Mouse (Mus musculus) T-helper 17 cell (primary cell): ENCODE results near the gene Dlg5.

Experiments used
- in situ Hi-C, 2 experiments: fragments of 300-600 bp; cut with MboI, MseI; formaldehyde crosslinking; loops; 1 replicate in 1 of 2; 2 replicates in 1 of 2; pipeline ENCODE4 v1.15.1; 2025; ENCODE audit warnings: high pct_unique_total_duplicates in 2 of 2

The Dlg5 gene

DNA sequence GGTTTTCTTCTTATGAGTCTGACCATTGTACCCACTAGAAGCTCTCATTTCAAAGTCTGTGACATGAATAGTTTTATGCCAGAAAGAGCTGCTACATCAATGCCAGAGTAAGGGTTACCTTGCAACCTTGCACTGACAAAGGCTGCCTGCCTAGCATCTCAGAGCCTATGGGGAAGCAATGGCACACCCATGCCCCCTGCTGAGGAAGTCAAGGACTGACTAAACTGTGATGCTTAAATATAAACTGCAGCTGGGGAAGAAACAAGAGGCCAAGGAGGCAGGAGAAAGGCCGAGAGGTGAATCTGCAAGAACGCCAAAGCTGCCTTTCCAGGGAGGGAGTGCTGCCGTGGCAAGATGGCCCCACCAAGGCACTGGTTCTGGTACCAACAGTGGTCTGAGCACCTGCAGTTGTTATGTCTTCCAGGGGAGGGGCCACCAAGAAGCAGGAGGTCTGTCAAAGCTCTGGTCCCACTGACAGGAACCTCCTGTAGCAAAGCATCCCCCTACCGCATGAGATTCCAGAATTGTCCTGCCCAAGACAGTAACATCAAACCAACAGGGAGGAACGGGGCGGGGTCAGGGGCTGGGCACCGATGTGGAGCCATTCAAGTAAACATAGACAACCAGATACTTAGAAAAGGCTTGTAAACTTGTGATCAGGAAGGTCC is 111.0 kb downstream of the Dlg5 start:
- in situ Hi-C loops = no loop called here

DNA sequence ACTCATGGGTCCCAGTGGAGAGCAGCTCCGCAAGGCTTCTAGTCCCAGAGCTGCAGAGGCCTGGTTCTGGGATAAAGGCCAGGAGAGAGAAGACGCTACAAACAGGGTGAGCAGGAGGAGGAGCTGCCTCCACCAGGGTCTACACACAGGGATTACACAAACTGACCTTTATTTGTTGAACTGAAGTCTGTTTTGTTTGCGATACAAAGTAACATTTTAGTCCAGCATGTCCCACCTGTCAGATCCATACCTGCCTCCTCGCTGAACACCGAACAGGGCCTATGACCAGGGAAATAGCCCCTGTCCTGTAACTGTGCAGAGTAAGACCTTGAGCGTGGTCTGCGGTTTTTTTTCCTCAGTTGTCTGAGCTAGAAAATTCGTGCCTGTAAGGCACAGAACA is 111.9 kb downstream of the Dlg5 start:
- in situ Hi-C loops = no loop called here

GRCm38 (mm10) chr14:24132092-24132491 is 113.6 kb downstream of the Dlg5 start:
- in situ Hi-C loops = no loop called here

DNA sequence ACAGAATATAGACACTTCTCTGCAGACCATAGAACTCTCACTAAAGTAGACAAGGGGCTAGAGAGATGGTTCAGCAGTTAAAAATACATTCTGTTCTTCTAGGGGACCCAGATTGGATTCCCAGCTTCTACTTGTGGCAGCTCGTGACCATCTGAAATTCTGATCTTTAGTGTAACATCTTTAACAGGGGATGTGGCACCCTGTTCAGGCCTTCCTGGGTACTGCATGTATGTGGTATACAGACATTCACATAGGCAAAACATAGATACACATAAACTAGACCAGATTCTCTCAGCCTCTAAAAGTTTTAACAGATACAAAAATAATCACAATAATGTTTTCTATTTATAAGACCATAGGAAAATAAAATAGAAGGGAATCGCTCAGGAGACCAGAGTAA is 120.7 kb downstream of the Dlg5 start:
- in situ Hi-C loops = no loop called here

- in situ Hi-C loops = no loop called here
Measured at GRCm38 (mm10) chr14:24124171-24124570, 121.5 kb downstream of the Dlg5 start.

DNA sequence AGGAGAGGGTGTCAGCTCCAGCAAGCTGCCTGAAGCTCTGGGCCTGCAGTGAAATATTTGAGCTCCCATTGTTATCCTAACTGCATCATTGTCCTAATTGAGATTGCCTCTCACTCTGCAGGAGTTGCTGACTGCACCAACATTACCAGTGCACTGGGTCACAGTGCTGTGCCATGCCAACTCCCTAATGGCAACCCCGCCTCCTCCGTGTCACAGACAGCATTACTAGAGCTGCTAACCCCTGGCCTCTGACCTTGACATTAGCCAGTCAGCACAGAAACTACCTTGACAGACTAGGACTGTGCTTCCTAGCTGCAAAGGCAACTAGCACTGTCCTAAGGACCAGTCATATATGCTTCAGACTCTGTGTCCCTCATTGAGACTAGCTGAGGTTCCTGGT is 139.0 kb downstream of the Dlg5 start:
- in situ Hi-C loops = no loop called here

DNA sequence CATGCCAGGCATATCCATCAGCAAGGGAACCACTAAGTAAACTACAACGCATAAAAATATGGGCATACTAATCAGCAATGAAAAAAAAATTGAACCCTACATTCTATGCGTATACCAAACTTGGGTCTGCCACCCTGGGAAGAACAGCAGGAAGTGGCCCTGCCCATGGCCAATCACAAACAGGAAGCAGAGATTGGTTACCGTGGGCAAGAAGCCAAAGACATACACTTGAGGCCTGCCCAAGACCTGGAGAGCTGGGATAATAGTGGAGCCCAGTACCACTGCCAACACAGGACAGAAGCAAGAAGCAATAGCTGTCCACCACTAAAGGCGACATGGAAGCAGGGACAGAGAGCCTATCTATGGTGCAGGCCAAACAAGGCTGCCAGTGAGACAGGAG is 146.9 kb downstream of the Dlg5 start:
- in situ Hi-C loops = no loop called here

DNA sequence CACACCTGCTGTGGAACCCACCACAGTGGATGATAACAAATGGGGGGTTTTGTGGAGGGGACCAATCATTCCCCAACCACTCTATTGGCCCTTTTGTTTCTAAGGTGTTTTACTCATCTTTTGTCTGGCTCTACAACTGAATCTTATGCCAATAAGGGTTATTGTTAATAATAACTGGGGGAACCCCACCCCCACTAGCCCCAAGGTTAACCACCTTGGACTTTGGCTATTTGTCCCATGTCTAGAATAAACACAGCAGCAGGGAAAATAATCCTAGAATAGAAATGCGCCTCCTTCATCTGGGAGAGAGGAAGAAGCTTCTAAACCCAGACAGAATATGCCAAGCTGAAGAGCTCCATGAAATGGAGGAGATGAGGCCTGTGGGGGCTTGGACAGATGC is 151.1 kb downstream of the Dlg5 start:
- in situ Hi-C loops = no loop called here

DNA sequence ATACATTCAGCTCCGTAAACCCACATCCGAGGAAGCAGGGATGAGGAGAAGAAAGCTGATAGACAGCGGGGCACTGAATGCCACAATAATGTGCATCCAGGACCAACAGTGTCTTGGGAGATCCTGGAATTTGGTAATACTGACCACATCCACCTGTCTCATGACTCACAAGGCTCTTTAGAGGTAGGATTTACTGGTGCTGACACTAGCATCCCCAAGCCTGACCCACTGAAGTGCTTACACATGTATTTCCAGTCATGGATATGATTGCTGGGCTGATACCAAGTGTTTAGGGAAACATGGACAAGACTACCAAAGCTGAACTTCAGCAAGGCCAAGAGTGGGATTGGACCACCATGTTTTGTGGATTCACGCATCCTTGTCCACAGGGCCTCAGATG is 152.5 kb downstream of the Dlg5 start:
- in situ Hi-C loops = no loop called here

DNA sequence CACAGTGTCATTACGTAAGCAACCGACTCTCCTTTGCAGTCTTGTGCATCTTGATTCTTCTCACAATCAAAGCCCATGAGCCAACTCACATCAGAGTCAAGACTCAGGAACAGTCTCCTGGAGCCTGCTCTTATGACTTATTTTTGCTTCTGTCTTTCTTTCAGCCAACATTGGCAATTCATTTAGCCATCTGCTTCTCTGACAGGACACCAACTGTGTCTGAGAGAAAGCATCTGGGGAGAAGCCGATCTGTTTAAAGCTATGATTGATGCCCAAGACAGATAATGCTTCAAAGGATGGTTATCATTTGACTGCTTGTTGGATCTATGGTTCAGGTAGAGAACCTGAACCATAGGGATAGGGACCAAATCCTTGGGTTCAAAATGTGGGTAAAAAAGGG is 153.3 kb downstream of the Dlg5 start:
- in situ Hi-C loops = no loop called here

GRCm38 (mm10) chr14:24090790-24091189 is 154.9 kb downstream of the Dlg5 start:
- in situ Hi-C loops = no loop called here

DNA sequence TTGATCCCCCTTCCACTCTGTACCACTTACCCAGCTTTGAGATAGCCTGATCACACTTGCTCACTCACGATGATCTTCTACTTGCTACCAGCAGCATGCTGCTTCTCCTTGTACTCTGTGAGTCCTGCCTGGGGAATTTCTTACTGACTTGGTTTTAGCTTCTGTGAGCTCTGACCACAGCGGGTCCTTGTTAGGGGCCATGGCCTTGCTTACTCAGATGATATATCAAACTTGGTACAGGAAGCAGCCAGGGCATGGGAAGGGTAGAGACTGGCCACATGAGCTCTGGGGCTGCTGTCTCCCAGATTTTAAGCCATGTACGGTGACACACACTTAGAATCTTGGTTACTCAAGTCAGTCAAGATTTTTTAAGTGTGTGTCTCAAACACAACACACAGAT is 156.5 kb downstream of the Dlg5 start:
- in situ Hi-C loops = no loop called here

- in situ Hi-C loops = no loop called here
Measured at GRCm38 (mm10) chr14:24087430-24087829, 158.3 kb downstream of the Dlg5 start.

DNA sequence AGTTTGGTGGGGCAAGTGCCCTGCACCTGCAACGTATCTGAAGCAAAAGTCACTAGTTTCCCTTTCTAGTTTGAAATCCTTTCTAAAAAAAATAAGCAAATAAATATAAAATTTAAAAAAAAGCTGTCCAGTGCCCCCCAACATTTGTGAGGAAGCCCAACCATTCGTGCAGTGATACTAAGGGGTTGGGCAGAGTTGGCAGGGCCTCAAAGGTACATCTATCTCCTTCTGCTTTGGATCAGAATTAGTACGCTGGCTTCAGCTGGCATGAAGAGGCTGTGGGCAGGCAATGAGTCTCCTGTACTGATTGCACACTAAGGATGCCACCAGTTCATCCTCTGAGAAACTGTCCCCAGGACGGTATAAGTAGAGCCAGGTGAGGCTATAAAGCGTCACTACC is 159.2 kb downstream of the Dlg5 start:
- in situ Hi-C loops = no loop called here
